Mouse (Mus musculus): ENCODE data around the gene Rasa4. TPM values are rescaled to one million over a fixed set of nuclear protein-coding genes. Genes with fewer than 3 reads are reported as not detected.
A peak's percentile ranks its signal among the peaks of the same experiment; 100 is the strongest.
"Not testable (repeated sequence)": the region's sequence is repeated elsewhere in the genome, so short reads cannot be mapped to it uniquely, and the experiment has no call there.

Rasa4 gene
- total RNA-seq, 2 experiments from 2014 or later, result 25.0 to 28.8 TPM

- H3K4me3 ChIP-seq, result no peak overlapping the region
- intact Hi-C loops (cut with DNase I), result loop anchor here (10.0 kb wide), 1 partner anchor 117 kb away; no protein-coding TSS in a partner anchor
- peak; percentile 72 for TF ChIP-seq CTCF (IDR thresholded peaks at IDR 0.05)
- H3K27ac ChIP-seq, result no peak overlapping the region
- DNase-seq, result peak; percentile 59
Observed at GRCm38 (mm10) chr5:136137658-136138274, 54.0 kb downstream of the Rasa4 start.

- intact Hi-C loops (cut with DNase I), result loop anchor here (10.0 kb wide), 1 partner anchor 115 kb away; no protein-coding TSS in a partner anchor
- TF ChIP-seq CTCF (IDR thresholded peaks at IDR 0.05), result no peak
- DNase-seq, result no peak
- no peak overlapping the region for H3K27ac ChIP-seq
- no peak overlapping the region for H3K4me3 ChIP-seq
Observed at GRCm38 (mm10) chr5:136139393-136139792, 55.7 kb downstream of the Rasa4 start.

GRCm38 (mm10) chr5:136140057-136140482, 56.4 kb downstream of the Rasa4 start:
- DNase-seq, result no peak
- Histone ChIP-seq H3K4me3 (no peak overlapping the region), H3K27ac (no peak overlapping the region)
- intact Hi-C loops (cut with DNase I), result no loop called here
- no peak for TF ChIP-seq CTCF (IDR thresholded peaks at IDR 0.05)

- no peak for DNase-seq
- no peak for TF ChIP-seq CTCF (IDR thresholded peaks at IDR 0.05)
- intact Hi-C loops (cut with DNase I), result no loop called here
- Histone ChIP-seq H3K27ac (no peak overlapping the region), H3K4me3 (no peak overlapping the region)
Observed at GRCm38 (mm10) chr5:136142746-136143145, 59.0 kb downstream of the Rasa4 start.

- no peak overlapping the region for H3K4me3 ChIP-seq
- DNase-seq, result no peak
- intact Hi-C loops (cut with DNase I), result no loop called here
- H3K27ac ChIP-seq, result no peak overlapping the region
- peak; percentile 54 for TF ChIP-seq CTCF (IDR thresholded peaks at IDR 0.05)
Observed at GRCm38 (mm10) chr5:136143161-136143755, 59.5 kb downstream of the Rasa4 start.

- Histone ChIP-seq H3K27ac (no peak overlapping the region), H3K4me3 (no peak overlapping the region)
- intact Hi-C loops (cut with DNase I), result loop anchor here (2.0 kb wide), 1 partner anchor 40 kb away; no protein-coding TSS in a partner anchor
- no peak for TF ChIP-seq CTCF (IDR thresholded peaks at IDR 0.05)
- no peak for DNase-seq
Observed at GRCm38 (mm10) chr5:136144606-136145430, 61.1 kb downstream of the Rasa4 start.

- no peak for TF ChIP-seq CTCF (IDR thresholded peaks at IDR 0.05)
- intact Hi-C loops (cut with DNase I), result no loop called here
- DNase-seq, result no peak
- Histone ChIP-seq H3K27ac (no peak overlapping the region), H3K4me3 (no peak overlapping the region)
Observed at GRCm38 (mm10) chr5:136146936-136147335, 63.2 kb downstream of the Rasa4 start.

- Histone ChIP-seq H3K4me3 (no peak overlapping the region), H3K27ac (no peak overlapping the region)
- intact Hi-C loops (cut with DNase I), result no loop called here
- no peak for TF ChIP-seq CTCF (IDR thresholded peaks at IDR 0.05)
- peak; percentile 29 for DNase-seq
Observed at GRCm38 (mm10) chr5:136147704-136148103, 64.0 kb downstream of the Rasa4 start.

- DNase-seq; H3K27ac ChIP-seq; intact Hi-C loops (cut with DNase I): not testable (repeated sequence)
Observed at GRCm38 (mm10) chr5:136149134-136149576, 65.4 kb downstream of the Rasa4 start.

GRCm38 (mm10) chr5:136152365-136152764, 68.6 kb downstream of the Rasa4 start:
- Histone ChIP-seq H3K4me3 (no peak overlapping the region), H3K27ac (0 out of 2 replicates have a peak overlapping the region, but pooled peaks have one; percentile 41)
- DNase-seq, result peak; percentile 50
- intact Hi-C loops (cut with DNase I), result no loop called here
- no peak for TF ChIP-seq CTCF (IDR thresholded peaks at IDR 0.05)

More at GRCm38 (mm10) chr5:136149134-136149576, 65.4 kb downstream of the Rasa4 start:
- H3K4me3 ChIP-seq, result not testable (repeated sequence)

- intact Hi-C loops (cut with DNase I), result no loop called here
- peak; percentile 61 for DNase-seq
- no peak for TF ChIP-seq CTCF (IDR thresholded peaks at IDR 0.05)
- no peak overlapping the region for H3K4me3 ChIP-seq
- no peak overlapping the region for H3K27ac ChIP-seq
Observed at GRCm38 (mm10) chr5:136155399-136155798, 71.7 kb downstream of the Rasa4 start.

GRCm38 (mm10) chr5:136160084-136160483, 76.4 kb downstream of the Rasa4 start:
- peak; percentile 83 for DNase-seq
- intact Hi-C loops (cut with DNase I); H3K27ac ChIP-seq; H3K4me3 ChIP-seq: not testable (repeated sequence)

Small RNA genes lying within 50 kb of the gene (microRNA-seq; reads per million reads assigned to microRNA genes)
- 4.3 reads per million for gene Mir7035

Other genes with a start within 250 kb of the Rasa4 start
- 100 to 1,000 TPM; 253 to 325 TPM for gene Hspb1, start 196.0 kb upstream of the Rasa4 start, total RNA-seq (2021)
- 100 to 1,000 TPM; 289 to 303 TPM for gene Ywhag, start 149.3 kb upstream of the Rasa4 start, total RNA-seq (2021)
- gene Ssc4d, start 109.4 kb upstream of the Rasa4 start, total RNA-seq (2021), result under 1 TPM; 0.22 to 0.59 TPM
- not detected for gene Zp3, start 103.8 kb upstream of the Rasa4 start, total RNA-seq (2021)
- 1 to 10 TPM; 6.5 to 8.2 TPM for gene Dtx2, start 89.1 kb upstream of the Rasa4 start, total RNA-seq (2021)
- gene Upk3b, start 45.4 kb upstream of the Rasa4 start, total RNA-seq (2021), result not detected
- not detected for gene Upk3bl, start 29.4 kb upstream of the Rasa4 start, total RNA-seq (2021)
- gene Polr2j, start 32.7 kb downstream of the Rasa4 start, total RNA-seq (2021), result 10 to 100 TPM; 62.9 to 69.6 TPM
- gene Lrwd1, start 52.2 kb downstream of the Rasa4 start, total RNA-seq (2021), result 1 to 10 TPM; 4.6 to 5.5 TPM
- 1 to 10 TPM; 4.4 to 5.7 TPM for gene Alkbh4, start 52.2 kb downstream of the Rasa4 start, total RNA-seq (2021)
- under 1 TPM; 0.43 to 0.75 TPM for gene Orai2, start 86.8 kb downstream of the Rasa4 start, total RNA-seq (2021)
- gene Prkrip1, start 115.0 kb downstream of the Rasa4 start, total RNA-seq (2021), result 10 to 100 TPM; 20.3 to 23.6 TPM
- 1 to 10 TPM; 2.4 to 3.0 TPM for gene Sh2b2, start 162.6 kb downstream of the Rasa4 start, total RNA-seq (2021)